Mouse (Mus musculus) forebrain, embryonic 13.5 days (tissue): ENCODE data around the gene Map3k5. TPM values are rescaled to one million over a fixed set of nuclear protein-coding genes. Genes with fewer than 3 reads are reported as not detected.

Experiments used
- ATAC-seq: fragments of 200-750 bp; cut with Nextera tagmentation; 2 replicates; pipeline ENCODE4 v1.8.0; 2017
- H3K27ac ChIP-seq: fragments of 300-500 bp; sonication (generic); 2 replicates; pipeline ENCODE4 v1.5.1; 2015; ENCODE audit warnings: inconsistent platforms, mild to moderate bottlenecking, moderate library complexity
- H3K27me3 ChIP-seq: fragments of 300-500 bp; sonication (generic); 2 replicates; pipeline ENCODE4 v1.6.1; 2015; ENCODE audit warnings: mild to moderate bottlenecking, inconsistent platforms
- H3K36me3 ChIP-seq: fragments of 300-500 bp; sonication (generic); 2 replicates; pipeline ENCODE4 v1.6.1; 2015; ENCODE audit warnings: mild to moderate bottlenecking, inconsistent platforms; ENCODE audit not compliant: poor library complexity, severe bottlenecking
- H3K4me1 ChIP-seq: fragments of 300-500 bp; sonication (generic); 2 replicates; pipeline ENCODE4 v1.6.1; 2015; ENCODE audit warnings: inconsistent platforms
- H3K4me2 ChIP-seq: fragments of 300-500 bp; sonication (generic); 2 replicates; pipeline ENCODE4 v1.6.1; 2015; ENCODE audit warnings: inconsistent platforms, mild to moderate bottlenecking, moderate library complexity
- H3K4me3 ChIP-seq: fragments of 300-500 bp; sonication (generic); 2 replicates; pipeline ENCODE4 v1.5.1; 2015; ENCODE audit warnings: mild to moderate bottlenecking, inconsistent platforms
- H3K9ac ChIP-seq: fragments of 300-500 bp; sonication (generic); 2 replicates; pipeline ENCODE4 v1.6.1; 2015; ENCODE audit warnings: mild to moderate bottlenecking, inconsistent platforms
- H3K9me3 ChIP-seq: fragments of 300-500 bp; sonication (generic); replicated peaks from 2 replicates; pipeline ENCODE4 v1.6.1; 2016; ENCODE audit warnings: inconsistent platforms
- WGBS: fragments of 180-500 bp; shearing (Covaris S2); methylation state at CpG from one replicate; pipeline ENCODE4 v1.1.7; 2015; 5-methylcytosine and 5-hydroxymethylcytosine counted together
- polyA plus RNA-seq: library from polyadenylated mRNA; unstranded; fragments of >200 nt; fragmentation: Nextera tagmentation; extraction: Ambion mirVana; gene quantifications from 2 replicates; pipeline ENCODE4 v1.2.1, GENCODE M21; 2015

Map3k5 gene
- polyA plus RNA-seq, 1 experiment from 2014 or later = 0.36 TPM

GRCm38 (mm10) chr10:20042081-20042480 lies 107.8 kb downstream of the Map3k5 start:
- Histone ChIP-seq H3K27me3 (no peaks in the 10 kb centered on the region), H3K9me3 (no peaks in the 10 kb centered on the region), H3K36me3 (no peaks in the 10 kb centered on the region), H3K9ac (no peak overlapping the region), H3K4me1 (peaks cover 10% of the 10 kb centered on the region; the same call in 1 of the 2 replicates), H3K4me2 (no peak overlapping the region), H3K27ac (no peak overlapping the region), H3K4me3 (no peak overlapping the region)
- WGBS = 91% methylated on average over 8 of the region's 8 CpGs
- ATAC-seq = no peak

- Histone ChIP-seq H3K9me3 (no peaks in the 10 kb centered on the region), H3K27me3 (no peaks in the 10 kb centered on the region), H3K27ac (no peak overlapping the region), H3K4me2 (no peak overlapping the region), H3K4me1 (peaks cover 10% of the 10 kb centered on the region; the same call in 1 of the 2 replicates), H3K4me3 (no peak overlapping the region), H3K36me3 (no peaks in the 10 kb centered on the region), H3K9ac (no peak overlapping the region)
- ATAC-seq = no peak
- 94% methylated on average over 2 of the region's 2 CpGs for WGBS
These were observed 109.8 kb downstream of the Map3k5 start for GRCm38 (mm10) chr10:20044051-20044450.

GRCm38 (mm10) chr10:20045733-20046495 lies 111.6 kb downstream of the Map3k5 start:
- Histone ChIP-seq H3K9ac (no peak overlapping the region), H3K36me3 (no peaks in the 10 kb centered on the region), H3K27ac (no peak overlapping the region), H3K27me3 (no peaks in the 10 kb centered on the region), H3K4me3 (no peak overlapping the region), H3K4me2 (no peak overlapping the region), H3K4me1 (peaks cover 10% of the 10 kb centered on the region; the same call in 1 of the 2 replicates), H3K9me3 (no peaks in the 10 kb centered on the region)
- ATAC-seq = no peak
- WGBS = 41% methylated on average over 4 of the region's 4 CpGs

- H3K4me3 ChIP-seq = no peak overlapping the region
- H3K9me3 ChIP-seq = no peaks in the 10 kb centered on the region
- ATAC-seq = peak; percentile 50; the same call in 1 of the 2 replicates
- H3K36me3 ChIP-seq = no peaks in the 10 kb centered on the region
- H3K27me3 ChIP-seq = no peaks in the 10 kb centered on the region
- no peaks in the 10 kb centered on the region for H3K4me1 ChIP-seq
- no peak overlapping the region for H3K27ac ChIP-seq
- 86% methylated on average over 14 of the region's 14 CpGs for WGBS
- H3K4me2 ChIP-seq = no peak overlapping the region
- no peak overlapping the region for H3K9ac ChIP-seq
These were observed 122.8 kb downstream of the Map3k5 start for GRCm38 (mm10) chr10:20056859-20057644.

GRCm38 (mm10) chr10:20058031-20058430 lies 123.8 kb downstream of the Map3k5 start:
- Histone ChIP-seq H3K9me3 (no peaks in the 10 kb centered on the region), H3K4me3 (no peak overlapping the region), H3K9ac (no peak overlapping the region), H3K27ac (no peak overlapping the region), H3K27me3 (no peaks in the 10 kb centered on the region), H3K4me2 (no peak overlapping the region), H3K4me1 (no peaks in the 10 kb centered on the region), H3K36me3 (no peaks in the 10 kb centered on the region)
- ATAC-seq = peak; percentile 68
- WGBS = 74% methylated on average over 10 of the region's 10 CpGs

GRCm38 (mm10) chr10:20058841-20059240 lies 124.6 kb downstream of the Map3k5 start:
- H3K4me2 ChIP-seq = no peak overlapping the region
- WGBS = 90% methylated on average over 10 of the region's 10 CpGs
- H3K27ac ChIP-seq = no peak overlapping the region
- H3K9ac ChIP-seq = no peak overlapping the region
- H3K36me3 ChIP-seq = no peaks in the 10 kb centered on the region
- H3K4me3 ChIP-seq = no peak overlapping the region
- ATAC-seq = no peak
- H3K4me1 ChIP-seq = no peaks in the 10 kb centered on the region
- no peaks in the 10 kb centered on the region for H3K9me3 ChIP-seq
- H3K27me3 ChIP-seq = no peaks in the 10 kb centered on the region

GRCm38 (mm10) chr10:20060320-20060970 lies 126.2 kb downstream of the Map3k5 start:
- 69% methylated on average over 15 of the region's 15 CpGs for WGBS
- no peaks in the 10 kb centered on the region for H3K36me3 ChIP-seq
- no peak overlapping the region for H3K9ac ChIP-seq
- no peaks in the 10 kb centered on the region for H3K9me3 ChIP-seq
- ATAC-seq = no peak
- no peaks in the 10 kb centered on the region for H3K4me1 ChIP-seq
- no peak overlapping the region for H3K27ac ChIP-seq
- H3K4me3 ChIP-seq = no peak overlapping the region
- H3K27me3 ChIP-seq = no peaks in the 10 kb centered on the region
- H3K4me2 ChIP-seq = no peak overlapping the region

- Histone ChIP-seq H3K4me1 (no peaks in the 10 kb centered on the region), H3K9me3 (no peaks in the 10 kb centered on the region), H3K36me3 (no peaks in the 10 kb centered on the region), H3K4me3 (no peak overlapping the region), H3K4me2 (no peak overlapping the region), H3K9ac (no peak overlapping the region), H3K27ac (no peak overlapping the region), H3K27me3 (no peaks in the 10 kb centered on the region)
- 87% methylated on average over 9 of the region's 9 CpGs for WGBS
- no peak for ATAC-seq
These were observed 130.4 kb downstream of the Map3k5 start for GRCm38 (mm10) chr10:20064556-20065207.

GRCm38 (mm10) chr10:20066069-20066665 lies 131.9 kb downstream of the Map3k5 start:
- H3K4me2 ChIP-seq = no peak overlapping the region
- no peaks in the 10 kb centered on the region for H3K27me3 ChIP-seq
- H3K9me3 ChIP-seq = no peaks in the 10 kb centered on the region
- H3K27ac ChIP-seq = no peak overlapping the region
- no peaks in the 10 kb centered on the region for H3K4me1 ChIP-seq
- 90% methylated on average over 1 of the region's 1 CpGs for WGBS
- no peak overlapping the region for H3K9ac ChIP-seq
- H3K36me3 ChIP-seq = no peaks in the 10 kb centered on the region
- H3K4me3 ChIP-seq = no peak overlapping the region
- ATAC-seq = no peak

GRCm38 (mm10) chr10:20069771-20070460 lies 135.6 kb downstream of the Map3k5 start:
- H3K9me3 ChIP-seq = no peaks in the 10 kb centered on the region
- WGBS = 90% methylated on average over 11 of the region's 11 CpGs

GRCm38 (mm10) chr10:20070576-20071109 lies 136.4 kb downstream of the Map3k5 start:
- Histone ChIP-seq H3K27ac (no peak overlapping the region), H3K4me2 (no peak overlapping the region), H3K4me1 (no peaks in the 10 kb centered on the region), H3K9me3 (no peaks in the 10 kb centered on the region), H3K4me3 (no peak overlapping the region), H3K27me3 (no peaks in the 10 kb centered on the region), H3K36me3 (no peaks in the 10 kb centered on the region), H3K9ac (no peak overlapping the region)
- 85% methylated on average over 14 of the region's 14 CpGs for WGBS
- no peak for ATAC-seq

More at GRCm38 (mm10) chr10:20069771-20070460, 135.6 kb downstream of the Map3k5 start:
- no peak for ATAC-seq
- no peak overlapping the region for H3K4me2 ChIP-seq
- no peaks in the 10 kb centered on the region for H3K4me1 ChIP-seq
- no peak overlapping the region for H3K27ac ChIP-seq
- H3K27me3 ChIP-seq = no peaks in the 10 kb centered on the region
- H3K4me3 ChIP-seq = no peak overlapping the region
- no peaks in the 10 kb centered on the region for H3K36me3 ChIP-seq
- no peak overlapping the region for H3K9ac ChIP-seq
